Mouse (Mus musculus) megakaryocyte-erythroid progenitor cell, adult 5-6 weeks (primary cell): ENCODE data around the gene Kcnj13. TPM values are rescaled to one million over a fixed set of nuclear protein-coding genes. Genes with fewer than 3 reads are reported as not detected.

Experiments
- ATAC-seq: replicated peaks from 2 replicates; pipeline ENCODE4 v1.8.0; 2016; ENCODE audit warnings: mild to moderate bottlenecking, inconsistent platforms; ENCODE audit not compliant: severe bottlenecking, poor library complexity, low FRiP score, low TSS enrichment
- total RNA-seq, 2 experiments: library from RNA; stranded (forward) in 1 of 2; stranded (reverse) in 1 of 2; fragments of 200-1000, 215-1000 nt in 1 of 2; fragments of >200 nt in 1 of 2; fragmentation: Nextera tagmentation in 1 of 2; gene quantifications; 2 replicates each; pipeline ENCODE4 v1.2.3; 2014 to 2017

The Kcnj13 gene
- total RNA-seq (2014; fragmentation: Nextera tagmentation) (not detected in 2 replicates), total RNA-seq (2017) (not detected in 2 replicates)

DNA sequence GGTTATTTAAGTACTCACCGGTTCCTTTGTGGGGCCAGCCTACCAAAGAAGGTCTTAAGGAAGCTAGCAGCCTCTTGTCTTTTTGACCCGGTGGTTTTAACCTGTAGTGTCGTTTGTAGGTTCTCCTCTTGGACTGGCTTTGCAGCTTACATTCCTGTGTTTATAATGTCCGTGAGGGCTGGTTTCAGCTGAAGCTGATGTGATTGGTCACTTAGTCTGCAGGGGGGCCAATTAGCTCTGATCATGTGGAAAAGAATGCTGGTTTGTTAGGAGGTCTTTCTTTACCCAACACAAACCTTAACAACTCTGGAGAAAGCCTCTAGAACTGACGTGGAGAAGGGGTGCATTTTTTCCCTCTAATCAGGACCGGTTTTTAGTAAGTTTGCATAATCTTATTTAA, at the start of gene Kcnj13:
Gene Kcnj13 (minus strand): TSS at position 136 of the 400 bp plus-strand sequence.
- no peak for ATAC-seq

- ATAC-seq, result no peak
Observed at GRCm38 (mm10) chr1:87436583-87436982, 42.1 kb upstream of the Kcnj13 start.

- no peak for ATAC-seq
Observed at GRCm38 (mm10) chr1:87435125-87435524, 40.6 kb upstream of the Kcnj13 start.

DNA sequence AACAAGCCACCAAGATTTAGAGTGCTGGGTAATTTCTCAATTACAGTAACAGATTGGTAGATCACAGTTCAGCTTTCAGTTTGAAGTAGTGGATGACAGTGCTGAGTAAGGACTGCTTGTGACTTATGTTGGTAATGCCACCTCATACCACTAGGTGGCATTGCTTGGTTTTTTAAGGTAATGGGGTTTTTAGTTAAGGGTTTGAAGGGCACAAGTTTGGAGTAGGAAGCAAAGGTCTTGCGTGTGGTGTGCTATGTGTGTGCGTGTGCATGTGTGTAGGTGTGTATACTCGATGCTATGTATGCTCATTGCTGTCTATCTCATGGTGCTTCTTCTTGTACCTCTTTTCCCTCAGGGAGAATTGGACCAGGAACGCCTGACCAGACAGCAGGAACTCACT, 24.2 kb upstream of the Kcnj13 start:
- peak; percentile 67 for ATAC-seq

DNA sequence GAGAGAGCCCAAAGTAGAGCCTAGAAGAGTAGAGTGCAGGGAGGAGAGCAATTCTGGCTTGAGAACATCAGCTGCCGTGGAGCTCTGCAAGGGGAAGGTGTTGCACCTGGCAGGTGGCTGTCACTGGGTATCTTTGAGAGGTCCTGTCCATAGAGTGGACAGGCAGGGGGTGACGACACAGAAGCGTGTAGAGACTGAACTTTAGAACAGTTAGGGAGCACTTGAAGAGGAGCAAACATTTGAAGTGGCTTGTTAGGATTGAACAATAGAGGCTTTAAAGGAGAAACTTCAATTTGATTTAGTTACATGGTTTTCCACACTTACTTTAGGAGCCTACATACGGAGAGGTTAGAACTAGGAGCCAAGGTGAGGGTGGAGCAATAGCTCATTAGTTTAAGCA, 14.9 kb upstream of the Kcnj13 start:
- no peak for ATAC-seq

GRCm38 (mm10) chr1:87406012-87406411, 11.5 kb upstream of the Kcnj13 start:
- no peak for ATAC-seq

DNA sequence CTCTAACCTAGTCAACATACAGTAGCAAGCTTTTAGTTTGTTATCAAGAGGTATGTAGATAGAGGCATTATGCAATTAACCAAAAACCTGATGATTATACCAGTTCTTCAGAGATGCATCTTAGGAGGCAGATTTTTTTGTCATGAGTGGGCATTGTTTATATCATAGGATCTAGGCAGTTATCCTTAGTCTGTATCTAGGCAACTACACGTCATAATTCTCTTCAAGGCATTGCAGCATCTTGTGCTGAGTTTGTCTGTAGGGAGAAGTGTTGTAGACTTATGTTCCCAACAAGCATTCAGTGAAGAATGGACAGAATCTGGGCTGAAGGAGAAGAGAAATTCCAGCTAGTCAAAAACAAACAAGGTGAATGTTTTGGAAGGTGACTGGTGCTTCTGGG, 10.2 kb upstream of the Kcnj13 start:
- ATAC-seq, result no peak

GRCm38 (mm10) chr1:87396923-87397586, 2.5 kb upstream of the Kcnj13 start:
- ATAC-seq, result no peak

- no peak for ATAC-seq
Observed at GRCm38 (mm10) chr1:87393444-87394195, 909 bp downstream of the Kcnj13 start.

DNA sequence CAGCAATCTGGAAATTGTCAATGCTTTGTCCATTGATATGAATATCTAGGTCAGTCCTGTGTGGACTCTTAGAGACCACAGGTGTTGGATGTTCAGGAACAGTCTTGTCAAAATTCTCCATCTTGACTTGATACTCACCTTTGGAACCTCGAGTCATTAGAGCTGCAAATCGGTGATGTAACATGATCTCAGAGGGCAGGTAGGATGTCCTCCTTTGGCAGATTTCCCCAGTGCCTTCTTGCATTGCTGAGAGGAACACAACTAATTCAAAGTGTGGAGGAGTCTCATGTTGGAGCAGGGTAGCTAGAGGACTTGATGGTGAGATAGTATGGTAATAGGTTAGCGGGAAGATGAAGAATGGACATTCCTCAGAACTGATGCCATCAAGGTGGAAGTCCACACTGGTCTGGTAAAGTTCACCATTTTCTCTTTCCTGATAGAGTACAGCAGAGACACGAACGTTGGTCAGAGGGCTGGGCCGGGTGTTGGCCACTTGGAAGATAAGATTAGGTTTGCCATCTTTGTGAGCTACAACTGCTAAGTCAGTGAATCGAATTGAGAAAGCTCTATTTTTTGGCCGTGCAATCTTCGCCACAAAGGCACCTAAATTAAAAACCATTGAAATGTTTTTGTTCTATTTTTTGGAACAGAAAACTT, 8.0 kb downstream of the Kcnj13 start:
- ATAC-seq, result peak; percentile 82

GRCm38 (mm10) chr1:87381152-87381551, 13.4 kb downstream of the Kcnj13 start:
- no peak for ATAC-seq

GRCm38 (mm10) chr1:87379919-87380318, 14.6 kb downstream of the Kcnj13 start:
- ATAC-seq, result 0 out of 2 replicates have a peak, but pooled peaks have one; percentile 52

- ATAC-seq, result no peak
Observed at GRCm38 (mm10) chr1:87378024-87378560, 16.4 kb downstream of the Kcnj13 start.

GRCm38 (mm10) chr1:87360276-87360675, 34.3 kb downstream of the Kcnj13 start:
- ATAC-seq, result no peak

- ATAC-seq, result no peak
Observed at GRCm38 (mm10) chr1:87350576-87350975, 44.0 kb downstream of the Kcnj13 start.

Other genes starting within 250 kb of the Kcnj13 start
- gene Ecel1, start 238.2 kb downstream of the Kcnj13 start, total RNA-seq (2014; fragmentation: Nextera tagmentation), result not detected in 2 replicates
- gene Ecel1, start 238.2 kb downstream of the Kcnj13 start, total RNA-seq (2017), result not detected in 2 replicates
- not detected in 2 replicates for gene Prss56, start 211.4 kb downstream of the Kcnj13 start, total RNA-seq (2014; fragmentation: Nextera tagmentation)
- not detected in 2 replicates for gene Prss56, start 211.4 kb downstream of the Kcnj13 start, total RNA-seq (2017)
- not detected in 2 replicates for gene Chrnd, start 204.1 kb downstream of the Kcnj13 start, total RNA-seq (2014; fragmentation: Nextera tagmentation)
- gene Chrnd, start 204.1 kb downstream of the Kcnj13 start, total RNA-seq (2017), result not detected in 2 replicates
- not detected in 2 replicates for gene Chrng, start 190.1 kb downstream of the Kcnj13 start, total RNA-seq (2014; fragmentation: Nextera tagmentation)
- gene Chrng, start 190.1 kb downstream of the Kcnj13 start, total RNA-seq (2017), result not detected in 2 replicates
- gene Eif4e2, start 180.8 kb downstream of the Kcnj13 start, total RNA-seq (2014; fragmentation: Nextera tagmentation), result 104 and 149 TPM in 2 replicates
- 241 and 258 TPM in 2 replicates for gene Eif4e2, start 180.8 kb downstream of the Kcnj13 start, total RNA-seq (2017)
- not detected in 2 replicates for gene Efhd1, start 130.4 kb downstream of the Kcnj13 start, total RNA-seq (2014; fragmentation: Nextera tagmentation)
- gene Efhd1, start 130.4 kb downstream of the Kcnj13 start, total RNA-seq (2017), result not detected in 2 replicates
- 85.0 and 91.4 TPM in 2 replicates for gene Gigyf2, start 67.7 kb downstream of the Kcnj13 start, total RNA-seq (2014; fragmentation: Nextera tagmentation)
- 133 and 148 TPM in 2 replicates for gene Gigyf2, start 67.7 kb downstream of the Kcnj13 start, total RNA-seq (2017)
- gene Snorc, start 75.5 kb upstream of the Kcnj13 start, total RNA-seq (2014; fragmentation: Nextera tagmentation), result not detected in 2 replicates
- not detected in 2 replicates for gene Snorc, start 75.5 kb upstream of the Kcnj13 start, total RNA-seq (2017)
- not detected in 2 replicates for gene Neu2, start 115.2 kb upstream of the Kcnj13 start, total RNA-seq (2014; fragmentation: Nextera tagmentation)
- gene Neu2, start 115.2 kb upstream of the Kcnj13 start, total RNA-seq (2017), result not detected in 2 replicates
- not detected in 2 replicates for gene Ngef, start 179.1 kb upstream of the Kcnj13 start, total RNA-seq (2014; fragmentation: Nextera tagmentation)
- not detected in 2 replicates for gene Ngef, start 179.1 kb upstream of the Kcnj13 start, total RNA-seq (2017)
- gene Inpp5d, start 225.6 kb upstream of the Kcnj13 start, total RNA-seq (2014; fragmentation: Nextera tagmentation), result 86.4 and 96.9 TPM in 2 replicates
- gene Inpp5d, start 225.6 kb upstream of the Kcnj13 start, total RNA-seq (2017), result 48.1 and 59.8 TPM in 2 replicates